Mouse (Mus musculus) stomach, embryonic 16.5 days (tissue): ENCODE measurements around the gene Taar7f. TPM values are rescaled to one million over a fixed set of nuclear protein-coding genes. Genes with fewer than 3 reads are reported as not detected.

Source experiments
- polyA plus RNA-seq: library from polyadenylated mRNA; unstranded; fragments of >200 nt; fragmentation: Nextera tagmentation; extraction: Ambion mirVana; gene quantifications from 2 replicates; pipeline ENCODE4 v1.2.1, GENCODE M21; 2015

Gene Taar7f
- polyA plus RNA-seq, 1 experiment from 2014 or later = not detected

Other genes starting within 250 kb of the Taar7f start
- gene Vnn3, start 198.0 kb upstream of the Taar7f start, polyA plus RNA-seq = 0.31 and 0.57 TPM in 2 replicates
- 2.0 and 2.9 TPM in 2 replicates for gene Vnn1, start 154.8 kb upstream of the Taar7f start, polyA plus RNA-seq
- gene Taar1, start 129.2 kb upstream of the Taar7f start, polyA plus RNA-seq = not detected in 2 replicates
- gene Taar2, start 110.9 kb upstream of the Taar7f start, polyA plus RNA-seq = 0.30 and 0.31 TPM in 2 replicates
- not detected in 2 replicates for gene Taar3, start 100.0 kb upstream of the Taar7f start, polyA plus RNA-seq
- not detected in 2 replicates for gene Taar4, start 89.0 kb upstream of the Taar7f start, polyA plus RNA-seq
- gene Taar5, start 78.8 kb upstream of the Taar7f start, polyA plus RNA-seq = not detected in 2 replicates
- not detected in 2 replicates for gene Taar6, start 63.9 kb upstream of the Taar7f start, polyA plus RNA-seq
- gene Taar7a, start 56.0 kb upstream of the Taar7f start, polyA plus RNA-seq = not detected in 2 replicates
- not detected in 2 replicates for gene Taar7b, start 49.6 kb upstream of the Taar7f start, polyA plus RNA-seq
- not detected in 2 replicates for gene Taar7d, start 22.3 kb upstream of the Taar7f start, polyA plus RNA-seq
- gene Taar7e, start 11.9 kb upstream of the Taar7f start, polyA plus RNA-seq = not detected in 2 replicates
- not detected in 2 replicates for gene Taar8a, start 27.0 kb downstream of the Taar7f start, polyA plus RNA-seq
- not detected in 2 replicates for gene Taar8b, start 42.8 kb downstream of the Taar7f start, polyA plus RNA-seq
- not detected in 2 replicates for gene Taar8c, start 52.4 kb downstream of the Taar7f start, polyA plus RNA-seq
- gene Taar9, start 60.0 kb downstream of the Taar7f start, polyA plus RNA-seq = not detected in 2 replicates
- gene Stx7, start 99.8 kb downstream of the Taar7f start, polyA plus RNA-seq = 102 TPM in 2 replicates
- gene Moxd1, start 174.0 kb downstream of the Taar7f start, polyA plus RNA-seq = 11.0 and 11.3 TPM in 2 replicates